Mouse (Mus musculus): ENCODE measurements around the gene Ccl24.

DNA sequence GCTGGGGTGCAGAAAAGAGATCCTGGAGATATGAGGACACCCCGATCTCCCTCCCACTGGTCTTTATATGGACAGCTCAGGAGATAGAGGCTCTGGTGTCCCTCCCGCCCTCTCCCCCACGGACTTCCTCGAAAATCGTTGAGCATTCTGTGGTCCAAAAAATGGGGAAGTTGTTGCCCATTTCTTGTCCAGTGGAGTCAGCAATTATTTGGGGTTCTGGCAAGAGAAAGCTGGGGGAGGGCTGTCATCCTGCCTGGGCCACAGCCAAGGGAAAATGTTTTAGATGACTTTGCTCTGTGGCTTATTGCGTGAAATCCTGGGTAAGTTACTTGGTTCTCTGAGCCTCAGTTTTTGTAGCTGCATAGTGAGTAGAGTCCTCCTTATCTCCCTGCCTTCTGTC lies at the start of gene Ccl24:
- TF ChIP-seq POLR2A (IDR thresholded peaks at IDR 0.05; ENCODE audit: low read depth, low read length) = no peak
- no peak for TF ChIP-seq CTCF (IDR thresholded peaks at IDR 0.05; ENCODE audit: extremely low read depth, insufficient read length, insufficient replicate concordance, low read depth, low read length)
